Mouse (Mus musculus) midbrain, embryonic 14.5 days (tissue): ENCODE measurements around the gene Rtn2. TPM values are rescaled to one million over a fixed set of nuclear protein-coding genes. Genes with fewer than 3 reads are reported as not detected.

ENCODE experiments used
- ATAC-seq: fragments of 200-750 bp; cut with Nextera tagmentation; 2 replicates; pipeline ENCODE4 v1.8.0; 2017; ENCODE audit warnings: moderate number of reproducible peaks, moderate library complexity; ENCODE audit not compliant: low FRiP score, low TSS enrichment
- DNase-seq: peaks from one replicate; pipeline ENCODE4 v3.0.0-alpha.2; 2015
- H3K27ac ChIP-seq: fragments of 300-500 bp; sonication (generic); replicated peaks from 2 replicates; pipeline ENCODE4 v1.5.1; 2014; ENCODE audit warnings: mild to moderate bottlenecking, low read depth, low read length, moderate library complexity
- H3K27me3 ChIP-seq: fragments of 300-500 bp; sonication (generic); 2 replicates; pipeline ENCODE4 v1.6.1; 2014; ENCODE audit warnings: low read length, control low read depth, mixed read lengths; ENCODE audit not compliant: control insufficient read depth, insufficient read depth
- H3K36me3 ChIP-seq: fragments of 300-500 bp; sonication (generic); 2 replicates; pipeline ENCODE4 v1.6.1; 2014; ENCODE audit warnings: low read length, control low read depth; ENCODE audit not compliant: control insufficient read depth, insufficient read depth
- H3K4me1 ChIP-seq: fragments of 300-500 bp; sonication (generic); 2 replicates; pipeline ENCODE4 v1.6.1; 2014; ENCODE audit warnings: mild to moderate bottlenecking, antibody characterized with exemption, low read length, control low read depth; ENCODE audit not compliant: control insufficient read depth, insufficient read depth
- H3K4me2 ChIP-seq: fragments of 300-500 bp; sonication (generic); 2 replicates; pipeline ENCODE4 v1.6.1; 2014; ENCODE audit warnings: mild to moderate bottlenecking, low read length, moderate library complexity
- H3K4me3 ChIP-seq: fragments of 300-500 bp; sonication (generic); replicated peaks from 2 replicates; pipeline ENCODE4 v1.5.1; 2014; ENCODE audit warnings: low read depth, low read length
- H3K9ac ChIP-seq: fragments of 300-500 bp; sonication (generic); replicated peaks from 2 replicates; pipeline ENCODE4 v1.6.1; 2014; ENCODE audit warnings: mild to moderate bottlenecking, low read length, moderate library complexity
- H3K9me3 ChIP-seq: fragments of 300-500 bp; sonication (generic); 2 replicates; pipeline ENCODE4 v1.6.1; 2016; ENCODE audit warnings: low read length, control low read depth, mixed read lengths; ENCODE audit not compliant: control insufficient read depth
- WGBS: fragments of 180-500 bp; shearing (Covaris S2); extraction: QIAGEN DNeasy Blood & Tissue Kit; methylation state at CpG from one replicate; pipeline ENCODE4 v1.1.7; 2014; 5-methylcytosine and 5-hydroxymethylcytosine counted together
- polyA plus RNA-seq: library from polyadenylated mRNA; unstranded; fragments of >200 nt; fragmentation: Nextera tagmentation; extraction: Ambion mirVana; gene quantifications from 2 replicates; pipeline ENCODE4 v1.2.1, GENCODE M21; 2014

The Rtn2 gene
- polyA plus RNA-seq, 1 experiment from 2014 or later = 100.0 TPM

GRCm38 (mm10) chr7:19337122-19337521, 54.7 kb downstream of the Rtn2 start:
- 79% methylated on average over 10 of the region's 10 CpGs for WGBS
- Histone ChIP-seq H3K27ac (no peak overlapping the region), H3K9ac (no peak overlapping the region), H3K27me3 (peaks cover 8% of the 10 kb centered on the region; the same call in 1 of the 2 replicates), H3K36me3 (no peaks in the 10 kb centered on the region), H3K4me2 (no peak overlapping the region), H3K4me3 (no peak overlapping the region), H3K4me1 (peaks cover 9% of the 10 kb centered on the region), H3K9me3 (no peaks in the 10 kb centered on the region)
- DNase-seq (no peak), ATAC-seq (no peak)

- H3K9ac ChIP-seq = no peak overlapping the region
- 67% methylated on average over 2 of the region's 2 CpGs for WGBS
- H3K9me3 ChIP-seq = no peaks in the 10 kb centered on the region
- no peaks in the 10 kb centered on the region for H3K36me3 ChIP-seq
- ATAC-seq = no peak
- no peak overlapping the region for H3K4me2 ChIP-seq
- DNase-seq = no peak
- H3K4me3 ChIP-seq = no peak overlapping the region
- H3K27ac ChIP-seq = no peak overlapping the region
- H3K27me3 ChIP-seq = peaks cover 8% of the 10 kb centered on the region; the same call in 1 of the 2 replicates
- H3K4me1 ChIP-seq = peaks cover 16% of the 10 kb centered on the region
Observed at GRCm38 (mm10) chr7:19338060-19338459, 55.6 kb downstream of the Rtn2 start.

GRCm38 (mm10) chr7:19338596-19338995, 56.2 kb downstream of the Rtn2 start:
- DNase-seq (no peak), ATAC-seq (no peak)
- Histone ChIP-seq H3K27ac (no peak overlapping the region), H3K4me3 (no peak overlapping the region), H3K4me2 (no peak overlapping the region), H3K9me3 (no peaks in the 10 kb centered on the region), H3K36me3 (no peaks in the 10 kb centered on the region), H3K27me3 (peaks cover 8% of the 10 kb centered on the region; the same call in 1 of the 2 replicates), H3K9ac (no peak overlapping the region), H3K4me1 (peaks cover 16% of the 10 kb centered on the region)
- WGBS = 82% methylated on average over 7 of the region's 7 CpGs

- H3K4me3 ChIP-seq = no peak overlapping the region; the same call in 1 of the 2 replicates
- no peaks in the 10 kb centered on the region for H3K9me3 ChIP-seq
- 27% methylated on average over 10 of the region's 10 CpGs for WGBS
- no peak for ATAC-seq
- DNase-seq = no peak
- H3K27ac ChIP-seq = no peak overlapping the region
- H3K27me3 ChIP-seq = peaks cover 8% of the 10 kb centered on the region; the same call in 1 of the 2 replicates
- H3K4me2 ChIP-seq = peak overlapping the region; percentile 86
- H3K36me3 ChIP-seq = no peaks in the 10 kb centered on the region
- H3K4me1 ChIP-seq = peaks cover 28% of the 10 kb centered on the region
- H3K9ac ChIP-seq = no peak overlapping the region
Observed at GRCm38 (mm10) chr7:19341250-19341649, 58.8 kb downstream of the Rtn2 start.

GRCm38 (mm10) chr7:19341761-19342409, 59.5 kb downstream of the Rtn2 start:
- WGBS = 1% methylated on average over 41 of the region's 41 CpGs
- H3K9me3 ChIP-seq = no peaks in the 10 kb centered on the region
- peak overlapping the region; percentile 86 for H3K4me2 ChIP-seq
- peak overlapping the region; percentile 44; the same call in 1 of the 2 replicates for H3K9ac ChIP-seq
- peaks cover 28% of the 10 kb centered on the region for H3K4me1 ChIP-seq
- H3K4me3 ChIP-seq = peak overlapping the region; percentile 36
- peaks cover 8% of the 10 kb centered on the region; the same call in 1 of the 2 replicates for H3K27me3 ChIP-seq
- DNase-seq (peak; percentile 25), ATAC-seq (no peak)
- H3K27ac ChIP-seq = no peak overlapping the region
- H3K36me3 ChIP-seq = no peaks in the 10 kb centered on the region

- peak; percentile 94 for DNase-seq
- Histone ChIP-seq H3K9ac (peak overlapping the region; percentile 44; the same call in 1 of the 2 replicates), H3K36me3 (no peaks in the 10 kb centered on the region), H3K27ac (no peak overlapping the region), H3K9me3 (no peaks in the 10 kb centered on the region), H3K4me2 (peak overlapping the region; percentile 86), H3K4me3 (peak overlapping the region; percentile 36), H3K4me1 (peaks cover 28% of the 10 kb centered on the region), H3K27me3 (peaks cover 8% of the 10 kb centered on the region; the same call in 1 of the 2 replicates)
- no peak for ATAC-seq
- WGBS = under 1% methylated on average over 27 of the region's 27 CpGs
Observed at GRCm38 (mm10) chr7:19342481-19343027, 60.1 kb downstream of the Rtn2 start.

- no peak for ATAC-seq
- H3K4me2 ChIP-seq = peak overlapping the region; percentile 86
Observed at GRCm38 (mm10) chr7:19343210-19343808, 60.9 kb downstream of the Rtn2 start.

GRCm38 (mm10) chr7:19344237-19344847, 61.9 kb downstream of the Rtn2 start, which contains the start of gene Ercc1:
Gene Ercc1, plus strand, starts transcription at chr7:19344778.
- ATAC-seq = 0 out of 2 replicates have a peak, but pooled peaks have one; percentile 6
- DNase-seq = no peak

More at GRCm38 (mm10) chr7:19343210-19343808, 60.9 kb downstream of the Rtn2 start:
- H3K9me3 ChIP-seq = no peaks in the 10 kb centered on the region
- H3K27me3 ChIP-seq = peaks cover 8% of the 10 kb centered on the region; the same call in 1 of the 2 replicates
- H3K36me3 ChIP-seq = peaks cover 3% of the 10 kb centered on the region
- peaks cover 28% of the 10 kb centered on the region for H3K4me1 ChIP-seq
- no peak overlapping the region for H3K4me3 ChIP-seq
- no peak overlapping the region for H3K9ac ChIP-seq
- 1% methylated on average over 11 of the region's 11 CpGs for whole genome bisulfite sequencing
- H3K27ac ChIP-seq = no peak overlapping the region
- DNase-seq = peak; percentile 89

More at GRCm38 (mm10) chr7:19344237-19344847, 61.9 kb downstream of the Rtn2 start, which contains the start of gene Ercc1:
- H3K4me3 ChIP-seq = peak within 1 kb of the TSS; percentile 59
- peaks cover 13% of the 10 kb centered on the region for H3K36me3 ChIP-seq
- H3K27ac ChIP-seq = peak within 1 kb of the TSS; percentile 82
- H3K9ac ChIP-seq = peak within 1 kb of the TSS; percentile 67
- 21% methylated on average over 12 of the region's 12 CpGs for WGBS
- H3K4me2 ChIP-seq = peak within 1 kb of the TSS; percentile 84
- H3K9me3 ChIP-seq = no peaks in the 10 kb centered on the region
- H3K27me3 ChIP-seq = peaks cover 8% of the 10 kb centered on the region; the same call in 1 of the 2 replicates
- peaks cover 28% of the 10 kb centered on the region for H3K4me1 ChIP-seq
